Mouse (Mus musculus) intestine, postnatal 0 days (tissue): ENCODE measurements around the gene Magi2. TPM values are rescaled to one million over a fixed set of nuclear protein-coding genes. Genes with fewer than 3 reads are reported as not detected.

Experiments
- ATAC-seq: fragments of 200-750 bp; cut with Nextera tagmentation; 2 replicates; pipeline ENCODE4 v1.8.0; 2017; ENCODE audit warnings: mild to moderate bottlenecking, moderate TSS enrichment, moderate library complexity
- H3K27ac ChIP-seq: fragments of 300-500 bp; sonication (generic); 2 replicates; pipeline ENCODE4 v1.5.1; 2014; ENCODE audit warnings: mild to moderate bottlenecking, low read depth, low read length, moderate library complexity
- H3K27me3 ChIP-seq: fragments of 300-500 bp; sonication (generic); replicated peaks from 2 replicates; pipeline ENCODE4 v1.6.1; 2014; ENCODE audit warnings: low read length, mixed read lengths; ENCODE audit not compliant: control insufficient read depth, insufficient read depth
- H3K36me3 ChIP-seq: fragments of 300-500 bp; sonication (generic); 2 replicates; pipeline ENCODE4 v1.6.1; 2014; ENCODE audit warnings: mild to moderate bottlenecking, moderate library complexity; ENCODE audit not compliant: control insufficient read depth, insufficient read depth
- H3K4me1 ChIP-seq: fragments of 300-500 bp; sonication (generic); replicated peaks from 2 replicates; pipeline ENCODE4 v1.6.1; 2014; ENCODE audit warnings: antibody characterized with exemption, low read length, mixed read lengths; ENCODE audit not compliant: control insufficient read depth, insufficient read depth
- H3K4me2 ChIP-seq: fragments of 300-500 bp; sonication (generic); replicated peaks from 2 replicates; pipeline ENCODE4 v1.6.1; 2014; ENCODE audit warnings: low read depth, mild to moderate bottlenecking, moderate library complexity
- H3K4me3 ChIP-seq: fragments of 300-500 bp; sonication (generic); 2 replicates; pipeline ENCODE4 v1.5.1; 2014; ENCODE audit warnings: low read depth, low read length
- H3K9ac ChIP-seq: fragments of 300-500 bp; sonication (generic); 2 replicates; pipeline ENCODE4 v1.6.1; 2014; ENCODE audit warnings: mild to moderate bottlenecking, low read depth, low read length
- H3K9me3 ChIP-seq: fragments of 300-500 bp; sonication (generic); 2 replicates; pipeline ENCODE4 v1.6.1; 2016; ENCODE audit warnings: mixed run types; ENCODE audit not compliant: control insufficient read depth
- CTCF ChIP-seq: sonication (generic); IDR thresholded peaks from 2 replicates; pipeline ENCODE4 v1.5.1; 2016; ENCODE audit warnings: low read depth, mild to moderate bottlenecking, control low read depth, antibody characterized with exemption, moderate library complexity
- WGBS: fragments of 180-500 bp; shearing (Covaris S2); extraction: QIAGEN DNeasy Blood & Tissue Kit; methylation state at CpG from one replicate; pipeline ENCODE4 v1.1.7; 2014; 5-methylcytosine and 5-hydroxymethylcytosine counted together
- polyA plus RNA-seq: library from polyadenylated mRNA; unstranded; fragments of >200 nt; fragmentation: Nextera tagmentation; extraction: Ambion mirVana; gene quantifications from 2 replicates; pipeline ENCODE4 v1.2.1, GENCODE M21; 2015

The Magi2 gene
- polyA plus RNA-seq, 1 experiment from 2014 or later, result 1.0 TPM

GRCm38 (mm10) chr5:20748142-20748541 lies 1521.3 kb downstream of the Magi2 start:
- 89% methylated on average over 4 of the region's 4 CpGs for WGBS
- no peaks in the 10 kb centered on the region for H3K4me1 ChIP-seq
- H3K27ac ChIP-seq, result no peak overlapping the region
- no peak for ATAC-seq
- no peak for TF ChIP-seq CTCF
- H3K9ac ChIP-seq, result no peak overlapping the region
- H3K36me3 ChIP-seq, result no peaks in the 10 kb centered on the region
- H3K4me2 ChIP-seq, result no peak overlapping the region
- no peaks in the 10 kb centered on the region for H3K27me3 ChIP-seq
- no peaks in the 10 kb centered on the region for H3K9me3 ChIP-seq
- H3K4me3 ChIP-seq, result no peak overlapping the region

DNA sequence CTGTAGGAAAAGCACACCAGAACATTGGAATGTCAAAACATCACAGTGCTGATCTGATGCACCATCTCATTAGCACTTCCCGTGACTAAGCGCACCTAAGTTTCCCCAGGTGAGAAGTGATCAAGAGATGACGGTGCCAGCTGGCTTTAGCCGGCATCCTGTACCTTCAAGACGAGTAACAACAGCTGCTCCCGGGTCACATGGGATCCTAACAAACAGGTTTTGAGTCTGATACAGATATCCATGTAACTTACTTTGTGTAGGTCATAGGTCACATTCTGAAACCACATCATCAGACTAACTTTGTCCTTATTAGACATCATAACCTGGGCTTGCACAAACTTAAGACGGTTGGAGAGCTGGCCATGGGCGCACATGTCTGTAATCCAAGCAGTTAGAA lies 1522.0 kb downstream of the Magi2 start:
- Histone ChIP-seq H3K9ac (no peak overlapping the region), H3K4me3 (no peak overlapping the region), H3K9me3 (no peaks in the 10 kb centered on the region), H3K4me2 (no peak overlapping the region), H3K27me3 (no peaks in the 10 kb centered on the region), H3K4me1 (no peaks in the 10 kb centered on the region), H3K36me3 (no peaks in the 10 kb centered on the region), H3K27ac (no peak overlapping the region)
- no peak for ATAC-seq
- TF ChIP-seq CTCF, result no peak
- WGBS, result 90% methylated on average over 8 of the region's 8 CpGs

GRCm38 (mm10) chr5:20749535-20749934 lies 1522.7 kb downstream of the Magi2 start:
- no peaks in the 10 kb centered on the region for H3K27me3 ChIP-seq
- no peaks in the 10 kb centered on the region for H3K36me3 ChIP-seq
- no peaks in the 10 kb centered on the region for H3K4me1 ChIP-seq
- H3K4me3 ChIP-seq, result no peak overlapping the region
- TF ChIP-seq CTCF, result no peak
- H3K9me3 ChIP-seq, result no peaks in the 10 kb centered on the region
- H3K9ac ChIP-seq, result no peak overlapping the region
- H3K27ac ChIP-seq, result no peak overlapping the region
- no peak overlapping the region for H3K4me2 ChIP-seq
- ATAC-seq, result no peak
- 71% methylated on average over 3 of the region's 3 CpGs for WGBS

DNA sequence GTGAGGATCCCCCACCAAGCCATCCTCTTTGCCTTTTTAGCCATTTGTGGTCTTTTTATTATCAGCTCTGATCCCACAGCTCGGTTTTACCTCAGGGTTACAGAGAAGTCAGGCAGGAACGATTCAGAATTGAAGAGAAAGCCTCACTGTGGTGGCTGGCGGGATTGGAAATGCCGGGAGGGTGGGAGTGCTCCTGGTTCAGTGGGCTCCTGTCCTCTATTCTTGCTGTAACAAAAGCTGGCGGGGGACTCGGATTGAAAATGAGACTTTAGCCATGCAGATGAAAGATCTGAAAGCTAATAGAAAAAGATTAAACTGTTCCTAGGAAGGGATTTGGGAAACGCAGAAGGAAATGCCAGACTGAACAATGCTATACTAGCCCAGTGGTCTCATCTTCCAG lies 1524.2 kb downstream of the Magi2 start:
- no peak for ATAC-seq
- Histone ChIP-seq H3K4me3 (no peak overlapping the region), H3K9ac (no peak overlapping the region), H3K36me3 (no peaks in the 10 kb centered on the region), H3K4me2 (no peak overlapping the region), H3K27me3 (no peaks in the 10 kb centered on the region), H3K4me1 (no peaks in the 10 kb centered on the region), H3K27ac (no peak overlapping the region), H3K9me3 (no peaks in the 10 kb centered on the region)
- WGBS, result 82% methylated on average over 7 of the region's 7 CpGs
- TF ChIP-seq CTCF, result no peak

DNA sequence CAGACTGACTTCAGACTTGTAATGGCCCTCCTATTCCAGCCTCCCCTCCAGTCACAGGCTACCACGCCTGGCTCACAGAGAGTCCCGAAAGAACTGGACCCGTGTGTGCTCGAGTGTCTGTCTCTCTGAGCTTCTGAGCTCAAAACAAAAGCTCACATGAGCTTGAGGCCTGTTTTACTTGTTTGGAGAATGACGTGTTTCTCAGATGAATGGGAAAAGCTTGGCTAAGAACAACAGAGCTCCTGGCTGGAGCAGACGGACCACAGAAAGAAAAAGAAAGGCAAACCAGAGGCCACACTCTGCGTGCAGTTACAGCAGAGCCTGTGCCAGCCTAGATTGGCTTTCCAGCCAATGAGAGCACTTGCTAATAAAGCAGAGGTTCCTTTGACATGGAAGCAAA lies 1524.9 kb downstream of the Magi2 start:
- H3K27me3 ChIP-seq, result no peaks in the 10 kb centered on the region
- H3K4me3 ChIP-seq, result no peak overlapping the region
- H3K36me3 ChIP-seq, result no peaks in the 10 kb centered on the region
- H3K9ac ChIP-seq, result no peak overlapping the region
- no peak for TF ChIP-seq CTCF
- H3K4me2 ChIP-seq, result no peak overlapping the region
- WGBS, result 63% methylated on average over 7 of the region's 7 CpGs
- no peak for ATAC-seq
- H3K9me3 ChIP-seq, result no peaks in the 10 kb centered on the region
- H3K4me1 ChIP-seq, result no peaks in the 10 kb centered on the region
- no peak overlapping the region for H3K27ac ChIP-seq

DNA sequence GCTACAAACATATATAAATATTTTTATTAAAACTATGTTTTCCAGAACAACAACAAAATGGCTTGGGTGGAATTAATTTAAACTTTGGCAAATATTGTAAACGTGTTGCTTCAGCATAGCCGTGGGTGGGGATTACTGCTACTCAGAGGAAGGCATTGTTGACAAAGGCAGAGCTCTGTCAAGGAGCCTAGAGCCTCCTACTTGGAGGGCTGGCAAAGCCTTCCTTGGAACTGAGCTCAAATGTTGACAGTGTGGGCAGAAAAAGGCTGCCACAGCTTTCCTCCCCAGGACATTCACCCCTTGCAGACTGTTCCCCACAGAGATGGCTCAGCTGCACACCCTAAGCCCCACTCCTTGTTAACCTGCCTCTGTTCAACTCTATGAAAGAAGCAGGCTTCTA lies 1526.3 kb downstream of the Magi2 start:
- Histone ChIP-seq H3K9ac (no peak overlapping the region), H3K27me3 (no peaks in the 10 kb centered on the region), H3K4me3 (no peak overlapping the region), H3K4me1 (no peaks in the 10 kb centered on the region), H3K9me3 (no peaks in the 10 kb centered on the region), H3K4me2 (no peak overlapping the region), H3K27ac (no peak overlapping the region), H3K36me3 (no peaks in the 10 kb centered on the region)
- no peak for ATAC-seq
- WGBS, result 18% methylated on average over 2 of the region's 2 CpGs
- TF ChIP-seq CTCF, result no peak

DNA sequence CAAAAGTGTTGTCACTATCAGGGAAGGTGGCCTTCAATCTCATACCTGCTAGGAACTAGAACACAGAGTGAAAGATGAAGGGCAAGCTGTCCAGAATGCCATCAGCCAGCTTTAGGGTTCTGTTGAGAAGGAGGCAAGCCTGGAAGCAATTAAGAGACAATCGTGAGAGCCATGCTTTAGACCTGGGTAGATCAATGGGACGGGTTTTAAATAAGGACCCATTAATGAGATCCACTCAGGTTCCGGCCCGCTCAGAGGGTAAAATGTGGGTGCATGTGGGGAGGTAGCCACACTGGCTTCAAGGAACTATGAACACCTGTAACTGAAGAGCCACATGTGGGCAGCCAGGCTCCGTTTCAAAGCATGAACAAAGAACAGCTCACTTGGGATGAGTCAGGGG lies 1527.1 kb downstream of the Magi2 start:
- no peak for TF ChIP-seq CTCF
- Histone ChIP-seq H3K4me3 (no peak overlapping the region), H3K4me1 (no peaks in the 10 kb centered on the region), H3K27ac (no peak overlapping the region), H3K4me2 (no peak overlapping the region), H3K27me3 (no peaks in the 10 kb centered on the region), H3K9ac (no peak overlapping the region), H3K36me3 (no peaks in the 10 kb centered on the region), H3K9me3 (no peaks in the 10 kb centered on the region)
- WGBS, result 84% methylated on average over 5 of the region's 5 CpGs
- no peak for ATAC-seq
